Mouse (Mus musculus) intestine, embryonic 15.5 days (tissue): ENCODE results near the gene Grk5. TPM values are rescaled to one million over a fixed set of nuclear protein-coding genes. Genes with fewer than 3 reads are reported as not detected.
A peak's percentile ranks its signal among the peaks of the same experiment; 100 is the strongest.

Experiments used
- ATAC-seq: fragments of 200-750 bp; cut with Nextera tagmentation; 2 replicates; pipeline ENCODE4 v1.8.0; 2017; ENCODE audit warnings: moderate TSS enrichment, moderate library complexity
- H3K27ac ChIP-seq: fragments of 300-500 bp; sonication (generic); 2 replicates; pipeline ENCODE4 v1.5.1; 2015; ENCODE audit warnings: mild to moderate bottlenecking, inconsistent platforms
- H3K27me3 ChIP-seq: fragments of 300-500 bp; sonication (generic); replicated peaks from 2 replicates; pipeline ENCODE4 v1.6.1; 2015; ENCODE audit warnings: inconsistent platforms
- H3K36me3 ChIP-seq: fragments of 300-500 bp; sonication (generic); 2 replicates; pipeline ENCODE4 v1.6.1; 2015; ENCODE audit warnings: inconsistent platforms
- H3K4me1 ChIP-seq: fragments of 300-500 bp; sonication (generic); replicated peaks from 2 replicates; pipeline ENCODE4 v1.6.1; 2015; ENCODE audit warnings: inconsistent platforms
- H3K4me2 ChIP-seq: fragments of 300-500 bp; sonication (generic); replicated peaks from 2 replicates; pipeline ENCODE4 v1.6.1; 2015; ENCODE audit warnings: mild to moderate bottlenecking, inconsistent platforms
- H3K4me3 ChIP-seq: fragments of 300-500 bp; sonication (generic); replicated peaks from 2 replicates; pipeline ENCODE4 v1.5.1; 2015; ENCODE audit warnings: inconsistent platforms
- H3K9ac ChIP-seq: fragments of 300-500 bp; sonication (generic); 2 replicates; pipeline ENCODE4 v1.6.1; 2015; ENCODE audit warnings: inconsistent platforms
- H3K9me3 ChIP-seq: fragments of 300-500 bp; sonication (generic); 2 replicates; pipeline ENCODE4 v1.6.1; 2016; ENCODE audit warnings: inconsistent platforms
- WGBS: fragments of 180-500 bp; shearing (Covaris S2); methylation state at CpG from one replicate; pipeline ENCODE4 v1.1.7; 2015; 5-methylcytosine and 5-hydroxymethylcytosine counted together
- polyA plus RNA-seq: library from polyadenylated mRNA; unstranded; fragments of >200 nt; fragmentation: Nextera tagmentation; extraction: Ambion mirVana; gene quantifications from 2 replicates; pipeline ENCODE4 v1.2.1, GENCODE M21; 2015

Grk5 gene
- polyA plus RNA-seq, 1 experiment from 2014 or later, result 2.0 TPM

GRCm38 (mm10) chr19:60889101-60889713, 342 bp upstream of the Grk5 start:
- H3K4me3 ChIP-seq, result peak overlapping the region; percentile 78
- H3K36me3 ChIP-seq, result no peaks in the 10 kb centered on the region
- peak overlapping the region; percentile 89 for H3K9ac ChIP-seq
- ATAC-seq, result peak; percentile 58
- peak overlapping the region; percentile 91 for H3K4me2 ChIP-seq
- H3K4me1 ChIP-seq, result no peaks in the 10 kb centered on the region; the same call in 1 of the 2 replicates
- no peaks in the 10 kb centered on the region for H3K9me3 ChIP-seq
- no peaks in the 10 kb centered on the region for H3K27me3 ChIP-seq
- H3K27ac ChIP-seq, result peak overlapping the region; percentile 98
- WGBS, result 9% methylated on average over 17 of the region's 17 CpGs

DNA sequence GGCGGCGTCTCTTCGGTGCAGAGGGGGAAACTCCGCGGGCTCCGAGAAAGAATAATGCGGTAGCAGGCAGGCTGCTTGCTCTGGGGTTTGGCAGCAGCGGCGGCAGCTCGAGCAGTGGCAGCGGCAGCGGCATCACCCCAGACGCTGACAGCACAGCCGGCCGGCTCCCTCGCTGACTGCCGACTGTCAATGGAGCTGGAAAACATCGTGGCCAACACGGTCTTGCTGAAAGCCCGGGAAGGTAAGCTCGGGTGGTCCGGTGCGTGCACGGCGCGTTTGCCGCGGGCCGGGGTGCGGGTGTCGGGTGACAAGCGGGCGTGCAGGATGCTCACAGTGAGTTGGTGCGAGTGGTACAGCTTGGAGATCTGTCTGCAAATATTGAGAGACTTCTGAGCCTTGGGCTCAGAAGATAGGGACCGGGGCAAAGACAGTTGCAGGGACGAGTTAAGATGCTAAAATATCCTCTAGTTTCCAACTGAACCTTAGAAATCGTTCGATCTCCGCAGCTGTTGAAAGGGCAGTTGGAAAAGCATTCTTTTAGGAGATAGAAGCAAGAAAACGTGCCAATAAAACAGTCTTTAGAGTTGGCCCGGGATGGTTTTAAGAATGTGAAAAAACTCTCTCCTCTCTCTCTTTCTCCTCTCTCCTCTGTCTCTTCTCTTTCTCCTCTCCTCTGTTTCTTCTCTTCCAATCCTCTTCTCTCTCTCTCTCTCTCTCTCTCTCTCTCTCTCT, 1.0 kb downstream of the Grk5 start:
- Histone ChIP-seq H3K4me2 (peak overlapping the region; percentile 91), H3K27me3 (no peaks in the 10 kb centered on the region), H3K27ac (peak overlapping the region; percentile 77), H3K36me3 (no peaks in the 10 kb centered on the region), H3K4me3 (peak overlapping the region; percentile 78), H3K4me1 (no peaks in the 10 kb centered on the region; the same call in 1 of the 2 replicates), H3K9ac (peak overlapping the region; percentile 89), H3K9me3 (no peaks in the 10 kb centered on the region)
- WGBS, result under 1% methylated on average over 41 of the region's 41 CpGs
- peak; percentile 48; the same call in 1 of the 2 replicates for ATAC-seq

DNA sequence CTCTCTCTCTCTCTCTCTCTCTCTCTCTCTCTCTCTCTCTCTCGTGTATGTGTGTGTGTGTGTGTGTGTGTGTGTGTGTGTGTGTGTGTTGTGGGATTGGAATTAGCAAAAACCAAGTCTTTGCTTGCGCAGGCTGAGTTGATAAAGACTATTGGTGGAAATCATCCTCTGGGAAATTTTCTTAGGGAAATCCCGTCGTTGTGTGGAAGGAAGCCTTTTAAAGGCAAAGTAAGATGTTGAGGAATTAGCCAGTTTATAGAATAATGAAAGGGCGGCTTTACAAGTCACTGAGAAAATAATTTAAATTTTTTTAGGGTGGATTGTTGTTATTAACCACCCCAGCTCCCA, 1.5 kb downstream of the Grk5 start:
- Histone ChIP-seq H3K4me1 (no peaks in the 10 kb centered on the region; the same call in 1 of the 2 replicates), H3K36me3 (no peaks in the 10 kb centered on the region), H3K4me2 (peak overlapping the region; percentile 91), H3K27ac (no peak overlapping the region), H3K9me3 (no peaks in the 10 kb centered on the region), H3K27me3 (no peaks in the 10 kb centered on the region), H3K9ac (no peak overlapping the region), H3K4me3 (peak overlapping the region; percentile 78)
- no peak for ATAC-seq
- WGBS, result 17% methylated on average over 5 of the region's 5 CpGs

GRCm38 (mm10) chr19:60891934-60892547, 2.5 kb downstream of the Grk5 start:
- no peak overlapping the region; the same call in 1 of the 2 replicates for H3K4me3 ChIP-seq
- H3K36me3 ChIP-seq, result no peaks in the 10 kb centered on the region
- H3K27me3 ChIP-seq, result no peaks in the 10 kb centered on the region
- no peak for ATAC-seq
- WGBS, result 37% methylated on average over 1 of the region's 1 CpGs
- H3K4me2 ChIP-seq, result peak overlapping the region; percentile 91
- H3K9me3 ChIP-seq, result no peaks in the 10 kb centered on the region
- no peak overlapping the region for H3K9ac ChIP-seq
- no peak overlapping the region for H3K27ac ChIP-seq
- no peaks in the 10 kb centered on the region; the same call in 1 of the 2 replicates for H3K4me1 ChIP-seq

- no peak for ATAC-seq
- Histone ChIP-seq H3K27ac (no peak overlapping the region), H3K9me3 (no peaks in the 10 kb centered on the region), H3K4me1 (no peaks in the 10 kb centered on the region; the same call in 1 of the 2 replicates), H3K27me3 (no peaks in the 10 kb centered on the region), H3K4me3 (no peak overlapping the region), H3K4me2 (no peak overlapping the region), H3K36me3 (no peaks in the 10 kb centered on the region), H3K9ac (no peak overlapping the region)
- WGBS, result 32% methylated on average over 3 of the region's 3 CpGs
These were observed 5.8 kb downstream of the Grk5 start for GRCm38 (mm10) chr19:60895251-60895880.

DNA sequence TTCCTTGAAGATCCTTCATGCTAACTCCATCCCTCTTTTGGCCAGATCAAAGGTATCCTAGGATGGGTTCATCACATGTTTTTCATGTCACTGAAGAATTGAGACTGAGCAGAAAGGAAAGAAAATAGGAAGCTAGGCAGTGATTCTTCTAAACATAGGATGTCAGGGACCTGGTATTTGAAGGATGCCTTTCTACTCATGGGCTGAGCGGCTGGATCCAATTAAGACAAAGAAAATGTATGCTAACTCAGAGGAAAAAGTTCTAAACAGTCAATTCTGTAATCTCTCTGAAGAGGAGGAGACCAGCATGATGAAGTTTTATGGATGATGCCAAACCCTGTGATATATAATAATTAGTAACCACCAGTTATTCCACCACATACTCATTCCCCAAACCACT, 13.6 kb downstream of the Grk5 start:
- Histone ChIP-seq H3K27ac (no peak overlapping the region), H3K9ac (no peak overlapping the region), H3K4me1 (no peaks in the 10 kb centered on the region), H3K9me3 (no peaks in the 10 kb centered on the region), H3K4me3 (no peak overlapping the region), H3K36me3 (no peaks in the 10 kb centered on the region), H3K4me2 (no peak overlapping the region), H3K27me3 (no peaks in the 10 kb centered on the region)
- no peak for ATAC-seq
- WGBS, result 66% methylated on average over 1 of the region's 1 CpGs

GRCm38 (mm10) chr19:60903971-60904370, 14.4 kb downstream of the Grk5 start:
- no peak overlapping the region for H3K4me3 ChIP-seq
- no peak overlapping the region for H3K9ac ChIP-seq
- 91% methylated on average over 1 of the region's 1 CpGs for WGBS

GRCm38 (mm10) chr19:60905477-60905876, 15.9 kb downstream of the Grk5 start:
- 94% methylated on average over 5 of the region's 5 CpGs for WGBS
- no peak overlapping the region for H3K9ac ChIP-seq
- no peak for ATAC-seq
- H3K36me3 ChIP-seq, result no peaks in the 10 kb centered on the region
- no peak overlapping the region for H3K27ac ChIP-seq
- no peaks in the 10 kb centered on the region for H3K4me1 ChIP-seq
- no peaks in the 10 kb centered on the region for H3K9me3 ChIP-seq
- no peak overlapping the region for H3K4me3 ChIP-seq
- H3K27me3 ChIP-seq, result no peaks in the 10 kb centered on the region
- no peak overlapping the region for H3K4me2 ChIP-seq

More at GRCm38 (mm10) chr19:60903971-60904370, 14.4 kb downstream of the Grk5 start:
- Histone ChIP-seq H3K9me3 (no peaks in the 10 kb centered on the region), H3K4me1 (no peaks in the 10 kb centered on the region), H3K27me3 (no peaks in the 10 kb centered on the region), H3K27ac (no peak overlapping the region), H3K36me3 (no peaks in the 10 kb centered on the region), H3K4me2 (no peak overlapping the region)
- no peak for ATAC-seq

GRCm38 (mm10) chr19:60910304-60910703, 20.8 kb downstream of the Grk5 start:
- no peaks in the 10 kb centered on the region for H3K27me3 ChIP-seq
- H3K36me3 ChIP-seq, result no peaks in the 10 kb centered on the region
- no peak overlapping the region for H3K27ac ChIP-seq
- no peak overlapping the region for H3K4me2 ChIP-seq
- ATAC-seq, result no peak
- H3K4me1 ChIP-seq, result no peaks in the 10 kb centered on the region
- no peaks in the 10 kb centered on the region for H3K9me3 ChIP-seq
- H3K4me3 ChIP-seq, result no peak overlapping the region
- no peak overlapping the region for H3K9ac ChIP-seq

GRCm38 (mm10) chr19:60911653-60912052, 22.1 kb downstream of the Grk5 start:
- H3K4me3 ChIP-seq, result no peak overlapping the region
- H3K9me3 ChIP-seq, result no peaks in the 10 kb centered on the region
- ATAC-seq, result no peak
- WGBS, result 85% methylated on average over 2 of the region's 2 CpGs
- H3K27me3 ChIP-seq, result no peaks in the 10 kb centered on the region
- no peak overlapping the region for H3K9ac ChIP-seq
- no peaks in the 10 kb centered on the region for H3K36me3 ChIP-seq
- no peak overlapping the region for H3K4me2 ChIP-seq
- no peak overlapping the region for H3K27ac ChIP-seq
- H3K4me1 ChIP-seq, result no peaks in the 10 kb centered on the region

DNA sequence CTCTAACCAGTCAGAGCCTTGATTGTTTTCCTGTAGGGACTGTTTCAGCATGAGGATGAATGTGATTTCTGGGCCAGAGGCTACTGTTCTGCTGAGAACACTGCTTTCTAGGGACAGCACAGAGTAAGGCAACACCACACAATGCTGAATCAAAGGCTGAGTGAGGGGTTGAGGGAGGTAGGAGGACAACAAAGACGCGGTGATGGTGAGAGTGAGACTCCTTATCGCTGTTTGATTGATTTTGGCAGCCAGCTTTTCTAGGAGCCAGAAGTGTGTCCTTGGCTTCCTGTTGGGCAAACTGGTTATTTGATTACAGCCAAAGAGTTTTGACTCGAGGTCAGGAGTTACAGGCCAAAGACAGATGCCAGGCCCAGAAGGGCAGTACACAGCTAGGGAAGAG, 25.7 kb downstream of the Grk5 start:
- H3K4me1 ChIP-seq, result no peaks in the 10 kb centered on the region
- H3K27ac ChIP-seq, result no peak overlapping the region
- ATAC-seq, result no peak
- H3K9me3 ChIP-seq, result no peaks in the 10 kb centered on the region
- no peak overlapping the region for H3K4me3 ChIP-seq
- no peak overlapping the region for H3K9ac ChIP-seq
- 46% methylated on average over 4 of the region's 4 CpGs for WGBS
- H3K36me3 ChIP-seq, result no peaks in the 10 kb centered on the region
- no peak overlapping the region for H3K4me2 ChIP-seq
- H3K27me3 ChIP-seq, result no peaks in the 10 kb centered on the region

GRCm38 (mm10) chr19:60915862-60916261, 26.3 kb downstream of the Grk5 start:
- 0 out of 2 replicates have a peak, but pooled peaks have one; percentile 41 for ATAC-seq
- Histone ChIP-seq H3K4me3 (no peak overlapping the region), H3K27ac (no peak overlapping the region), H3K27me3 (no peaks in the 10 kb centered on the region), H3K9me3 (no peaks in the 10 kb centered on the region), H3K36me3 (no peaks in the 10 kb centered on the region), H3K4me1 (no peaks in the 10 kb centered on the region), H3K4me2 (no peak overlapping the region), H3K9ac (no peak overlapping the region)
- 58% methylated on average over 3 of the region's 3 CpGs for WGBS
